Mouse (Mus musculus): ENCODE data around the gene Olfr1392.

DNA sequence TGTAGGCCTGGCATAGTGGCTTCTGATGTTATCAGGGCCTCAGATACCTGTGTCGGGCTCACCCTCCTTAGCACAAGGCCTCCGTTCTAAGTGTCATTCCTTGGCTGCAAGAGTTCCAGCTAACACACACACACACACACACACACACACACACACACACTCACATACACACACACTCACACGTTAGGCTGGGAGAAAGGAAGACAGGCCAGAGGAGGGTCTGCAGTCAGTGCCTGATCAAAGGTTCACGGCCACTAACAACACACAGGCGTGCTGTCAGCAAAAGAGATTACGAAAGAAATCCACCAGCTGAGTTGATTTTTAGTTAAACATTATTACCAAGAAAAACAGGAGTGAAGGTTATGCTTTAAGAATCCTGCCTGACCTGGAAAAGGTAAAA lies 18.4 kb upstream of the Olfr1392 start:
- TF ChIP-seq CTCF (IDR thresholded peaks at IDR 0.05; ENCODE audit: low read depth), result no peak
- no peak for TF ChIP-seq EP300 (optimal IDR thresholded peaks at IDR 0.05)

Data from stomach, postnatal 0 days (tissue).